Mouse (Mus musculus): ENCODE measurements around the gene Gbf1.

- TF ChIP-seq CTCF (IDR thresholded peaks at IDR 0.05; ENCODE audit: borderline replicate concordance, insufficient read depth, low read length) = no peak
- TF ChIP-seq POLR2A (IDR thresholded peaks at IDR 0.05; ENCODE audit: low read depth, low read length) = no peak
Observed at GRCm38 (mm10) chr19:46330696-46331095, 178.4 kb downstream of the Gbf1 start.
